Mouse (Mus musculus) heart, adult 2 months (tissue): ENCODE results near the gene Cep41.

Experiments
- CTCF ChIP-seq: fragments of 200-600 bp; IDR thresholded peaks from 2 replicates; pipeline ENCODE4 v1.8.1; 2022; ENCODE audit warnings: antibody characterized with exemption, mild to moderate bottlenecking, moderate library complexity
- POLR2A ChIP-seq: fragments of 200-500 bp; IDR thresholded peaks from 2 replicates; pipeline ENCODE4 v1.6.1; 2011; ENCODE audit warnings: mild to moderate bottlenecking, low read depth, low read length, control low read depth; ENCODE audit not compliant: insufficient read depth

DNA sequence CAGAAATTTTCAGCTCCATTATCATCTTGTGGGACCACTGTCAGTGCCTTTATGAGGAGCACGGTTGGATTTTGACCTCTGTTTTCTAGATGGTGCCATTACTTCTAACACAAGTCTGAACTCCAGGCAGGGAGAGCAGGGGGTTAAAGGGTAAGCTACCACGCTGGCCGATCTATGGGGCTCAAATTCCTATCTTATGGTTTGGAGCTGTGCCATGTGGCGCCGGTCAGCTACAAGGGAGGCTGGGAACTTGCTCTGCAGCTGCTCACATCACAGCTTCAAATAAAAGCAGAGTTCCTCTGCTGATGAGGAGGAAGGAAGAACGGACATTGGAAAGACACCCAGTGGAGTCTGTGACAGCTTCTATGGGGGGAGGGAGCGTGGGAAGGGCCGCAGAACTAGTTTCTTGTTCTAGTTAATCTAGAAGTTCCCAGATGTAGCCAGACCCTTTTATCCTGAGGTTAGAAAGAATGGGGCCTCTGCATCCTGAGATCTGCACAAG lies 58.1 kb downstream of the Cep41 start:
- TF ChIP-seq POLR2A (no peak), CTCF (no peak)
